ENCODE assay signal across 17 mouse cellular contexts in the genomic region with DNA sequence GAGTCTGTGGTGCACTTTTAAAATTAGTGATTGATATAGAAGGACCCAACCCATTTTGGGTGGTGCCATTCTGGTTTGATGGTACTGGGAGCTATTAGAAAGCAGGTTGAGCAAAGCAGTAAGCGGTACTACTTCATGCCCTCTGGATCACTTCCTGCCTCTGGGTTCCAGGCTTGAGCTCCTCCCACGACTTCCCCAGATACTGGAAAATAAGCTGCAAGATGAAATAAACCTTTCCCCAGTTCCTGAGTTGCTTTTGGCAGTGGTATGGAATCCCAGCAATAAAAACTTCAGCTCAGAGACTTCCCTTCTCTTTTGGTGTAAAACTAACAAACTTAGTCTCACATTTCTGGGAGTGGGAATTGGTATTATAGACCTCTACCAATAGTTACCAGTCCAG. TPM values are rescaled to one million over a fixed set of nuclear protein-coding genes. Genes with fewer than 3 reads are reported as not detected.
A peak's percentile ranks its signal among the peaks of the same experiment; 100 is the strongest.
DNase-seq lines count a peak whose midpoint lies in the region.
"Had no signal": no experiment of that assay in that cellular context is flagged by ENCODE, and none has a peak within 500 bp of the region (broad histone marks: within the 10 kb centered on the region; RNA-seq: fewer than 3 reads in every experiment).

No protein-coding gene starts in this region.

- 57% methylated on average over 2 of the region's 2 CpGs for WGBS in heart, embryonic 10.5 days

- no peak overlapping the region for H3K4me3 ChIP-seq in heart, embryonic 10.5 days
- H3K4me3 ChIP-seq: embryonic facial prominence, embryonic 12.5 days; gastrocnemius, adult 2 months; hindbrain, embryonic 10.5 days; hindbrain, embryonic 13.5 days; intestine, embryonic 15.5 days had no signal

- H3K36me3 ChIP-seq in heart, embryonic 10.5 days: no peaks in the 10 kb centered on the region
- H3K36me3 ChIP-seq: embryonic facial prominence, embryonic 12.5 days; hindbrain, embryonic 10.5 days; hindbrain, embryonic 13.5 days; intestine, embryonic 15.5 days had no signal

- H3K27ac ChIP-seq in heart, embryonic 10.5 days: no peak overlapping the region
- H3K27ac ChIP-seq: embryonic facial prominence, embryonic 12.5 days; gastrocnemius, adult 2 months; hindbrain, embryonic 10.5 days; hindbrain, embryonic 13.5 days; intestine, embryonic 15.5 days had no signal

- DNase-seq in heart, adult 18-20 months: peak; percentile 2 to 5
- no peak for DNase-seq in heart, embryonic 10.5 days (ENCODE audit: low spot score)
- DNase-seq in kidney, postnatal 14 days: peak; percentile 1
- DNase-seq in kidney, postnatal 10 days: no peak
- peak; percentile 71 for DNase-seq in adipocyte (ENCODE audit: low spot score)
- no peak for DNase-seq in cerebellum, adult 9-10 months
- DNase-seq: adrenal gland, adult 8-10 months; adrenal gland, postnatal 25 days; cerebellum, adult 11-12 months; gastrocnemius, adult 2 months; gastrocnemius, postnatal 14 days; heart, adult 11 months; kidney, adult 11 months had no signal

- no peaks in the 10 kb centered on the region for H3K4me1 ChIP-seq in heart, embryonic 10.5 days
- H3K4me1 ChIP-seq: embryonic facial prominence, embryonic 12.5 days; hindbrain, embryonic 10.5 days; hindbrain, embryonic 13.5 days; intestine, embryonic 15.5 days had no signal

- H3K9me3 ChIP-seq in heart, embryonic 10.5 days: no peaks in the 10 kb centered on the region
- H3K9me3 ChIP-seq: embryonic facial prominence, embryonic 12.5 days; hindbrain, embryonic 10.5 days; hindbrain, embryonic 13.5 days; intestine, embryonic 15.5 days had no signal

- no peaks in the 10 kb centered on the region for H3K27me3 ChIP-seq in heart, embryonic 10.5 days (ENCODE audit: insufficient read depth, poor library complexity, severe bottlenecking)
- H3K27me3 ChIP-seq: embryonic facial prominence, embryonic 12.5 days; hindbrain, embryonic 13.5 days; intestine, embryonic 15.5 days had no signal

RNA-seq across cellular contexts. Expression of gene Golim4, which starts 43.7 kb away (rescaled TPM):
- 10 to 100 TPM; 14.7 to 16.9 TPM for total RNA-seq in heart, adult 18-20 months (2021)
- 43.3 and 50.2 TPM in 2 replicates for polyA plus RNA-seq in heart, embryonic 10.5 days (2016; fragmentation: Nextera tagmentation; extraction: Ambion mirVana)

Comparison
In these comparisons a context has a peak if more than half of its experiments do, and no peak if none do; other contexts are left out.
1. DNase-seq: peak in heart, adult 18-20 months (2 of 2), kidney, postnatal 14 days (single experiment) and adipocyte (single experiment); none in heart, embryonic 10.5 days (single experiment), kidney, postnatal 10 days (single experiment) and cerebellum, adult 9-10 months (single experiment).